Mouse (Mus musculus): ENCODE measurements at regions not wholly inside any gene's neighbourhood (a gene's known extent, or its start where the extent isn't known, plus 50 kb on each side); places are given as distances from the start of the nearest gene placed in this dataset.

GRCm38 (mm10) chr11:112728154-112728952, 53.7 kb upstream of the Sox9 start:
- DNase-seq (ENCODE audit: low read depth), result no peak

All from c-Kit-positive CD71-positive TER-119-negative erythroid progenitor cells, embryonic 14.5 days (primary cell).